In the genomic region with DNA sequence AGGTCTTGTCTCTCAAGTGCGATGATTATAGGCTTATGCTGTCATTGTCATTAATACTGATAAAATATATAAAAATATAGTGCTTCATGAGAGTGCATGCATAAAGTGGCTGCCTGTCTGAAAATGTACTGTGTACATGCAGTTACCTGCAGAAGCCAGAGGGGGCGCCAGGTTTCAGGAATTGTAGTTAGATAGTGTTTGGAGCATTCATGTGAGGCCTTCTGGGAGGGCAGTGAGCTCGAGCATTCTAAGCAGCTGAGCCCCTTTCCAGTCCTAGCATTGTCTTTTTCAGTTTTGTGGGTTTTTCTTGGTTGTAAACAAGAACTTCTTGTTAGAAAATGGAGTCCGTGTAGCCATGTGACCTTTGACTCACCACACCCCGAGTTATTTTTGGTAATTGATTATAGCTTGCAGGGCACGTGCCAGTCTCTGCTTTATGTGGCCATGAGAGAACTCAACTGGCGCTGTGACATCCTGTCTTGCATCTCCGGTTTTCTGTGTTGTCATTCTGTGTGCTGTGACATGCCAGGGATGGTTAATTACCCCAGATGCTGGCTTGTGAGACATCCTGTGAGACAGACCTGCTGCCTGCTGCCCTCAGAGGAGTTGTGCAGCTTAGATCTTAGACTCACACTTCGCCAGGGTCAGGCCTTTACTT, we compare ENCODE assay signal across 8 mouse cellular contexts. TPM values are rescaled to one million over a fixed set of nuclear protein-coding genes. Genes with fewer than 3 reads are reported as not detected.
DNase-seq lines count a peak whose midpoint lies in the region; ATAC-seq and TF ChIP-seq lines count a peak whose summit lies in the region.
"Had no signal": no experiment of that assay in that cellular context is flagged by ENCODE, and none has a peak within 500 bp of the region (broad histone marks: within the 10 kb centered on the region; RNA-seq: fewer than 3 reads in every experiment).

No protein-coding gene starts in this region.

- peak; percentile 41 for TF ChIP-seq CTCF in ES-Bruce4 (IDR thresholded peaks at IDR 0.05; ENCODE audit: low read depth, low read length)

- ATAC-seq in intestine, embryonic 15.5 days: 0 out of 2 replicates have a peak, but pooled peaks have one; percentile 10
- no peak; the same call in 1 of the 2 replicates for ATAC-seq in intestine, embryonic 16.5 days

- TF ChIP-seq POLR2A in ES-Bruce4 (IDR thresholded peaks at IDR 0.05; ENCODE audit: insufficient read depth, low read length): no peak

- no peak overlapping the region for H3K4me3 ChIP-seq in intestine, embryonic 15.5 days (replicated peaks)
- H3K4me3 ChIP-seq in intestine, embryonic 16.5 days (ENCODE audit: low read length): no peak overlapping the region
- no peak overlapping the region for H3K4me3 ChIP-seq in ES-Bruce4 (ENCODE audit: low read depth, low read length)
- H3K4me3 ChIP-seq: lung, embryonic 15.5 days had no signal

- no peaks in the 10 kb centered on the region for H3K9me3 ChIP-seq in intestine, embryonic 15.5 days
- no peaks in the 10 kb centered on the region for H3K9me3 ChIP-seq in intestine, embryonic 16.5 days (ENCODE audit: control insufficient read depth, low read length)
- H3K9me3 ChIP-seq in ES-Bruce4 (replicated peaks; ENCODE audit: control insufficient read depth, insufficient read depth, low read length, poor library complexity, severe bottlenecking): no peaks in the 10 kb centered on the region
- H3K9me3 ChIP-seq: lung, embryonic 15.5 days had no signal

- no peak overlapping the region for H3K27ac ChIP-seq in intestine, embryonic 15.5 days
- no peak overlapping the region for H3K27ac ChIP-seq in intestine, embryonic 16.5 days (ENCODE audit: low read length)
- H3K27ac ChIP-seq in ES-Bruce4 (ENCODE audit: insufficient read depth, low read length): no peak overlapping the region
- H3K27ac ChIP-seq: lung, embryonic 15.5 days had no signal

- H3K4me1 ChIP-seq in intestine, embryonic 15.5 days (replicated peaks): no peaks in the 10 kb centered on the region
- no peaks in the 10 kb centered on the region for H3K4me1 ChIP-seq in intestine, embryonic 16.5 days (ENCODE audit: control insufficient read depth, insufficient read depth, low read length)
- no peaks in the 10 kb centered on the region for H3K4me1 ChIP-seq in ES-Bruce4 (ENCODE audit: control insufficient read depth, insufficient read depth, low read length)
- H3K4me1 ChIP-seq: lung, embryonic 15.5 days had no signal

- WGBS in intestine, embryonic 15.5 days: 68% methylated on average over 9 of the region's 9 CpGs
- 57% methylated on average over 9 of the region's 9 CpGs for WGBS in intestine, embryonic 16.5 days

- H3K36me3 ChIP-seq in intestine, embryonic 15.5 days: peaks cover 65% of the 10 kb centered on the region
- peaks cover 38% of the 10 kb centered on the region for H3K36me3 ChIP-seq in intestine, embryonic 16.5 days (ENCODE audit: control insufficient read depth, insufficient read depth, low read length)
- H3K36me3 ChIP-seq in ES-Bruce4 (ENCODE audit: control insufficient read depth, insufficient read depth, low read length, poor library complexity, severe bottlenecking): peaks cover 39% of the 10 kb centered on the region

- H3K4me2 ChIP-seq in intestine, embryonic 15.5 days (replicated peaks): no peak overlapping the region
- H3K4me2 ChIP-seq in intestine, embryonic 16.5 days (ENCODE audit: low read depth, low read length): no peak overlapping the region
- H3K4me2 ChIP-seq: lung, embryonic 15.5 days had no signal

- no peak overlapping the region for H3K9ac ChIP-seq in intestine, embryonic 15.5 days
- no peak overlapping the region for H3K9ac ChIP-seq in intestine, embryonic 16.5 days (ENCODE audit: low read depth, low read length)
- H3K9ac ChIP-seq in ES-Bruce4 (ENCODE audit: low read depth, poor library complexity, severe bottlenecking): no peak overlapping the region
- H3K9ac ChIP-seq: lung, embryonic 15.5 days had no signal

- no peaks in the 10 kb centered on the region for H3K27me3 ChIP-seq in intestine, embryonic 15.5 days (replicated peaks)
- no peaks in the 10 kb centered on the region for H3K27me3 ChIP-seq in intestine, embryonic 16.5 days (replicated peaks; ENCODE audit: control insufficient read depth, insufficient read depth, low read length)
- no peaks in the 10 kb centered on the region for H3K27me3 ChIP-seq in ES-Bruce4 (ENCODE audit: control insufficient read depth, insufficient read depth, low read length, poor library complexity, severe bottlenecking)
- H3K27me3 ChIP-seq: lung, embryonic 15.5 days had no signal

- TF ChIP-seq EP300 in ES-Bruce4 (IDR thresholded peaks at IDR 0.05; ENCODE audit: insufficient read depth, low read depth, low read length): no peak

- peak; percentile 59 to 60 for DNase-seq in B cell, adult 2 months
- peak; percentile 63 for DNase-seq in induced T-regulatory cell, adult 2 months (ENCODE audit: low read depth)
- peak; percentile 70 for DNase-seq in testis, postnatal 10 days (ENCODE audit: low spot score)
- no peak for DNase-seq in layer of hippocampus, adult 18-20 months (ENCODE audit: low spot score in 2 of 2)

RNA-seq across cellular contexts. Expression of a gene that starts 11.5 kb away (rescaled TPM):
- 147 and 170 TPM in 2 replicates for polyA plus RNA-seq in intestine, embryonic 15.5 days (2015; fragmentation: Nextera tagmentation; extraction: Ambion mirVana)
- 155 and 161 TPM in 2 replicates for polyA plus RNA-seq in intestine, embryonic 16.5 days (2015; fragmentation: Nextera tagmentation; extraction: Ambion mirVana)
- 239 TPM in 2 replicates for polyA plus RNA-seq in ES-Bruce4 (2011; ENCODE audit: insufficient read depth, insufficient read length, low read depth, missing spikeins)
- 100 to 1,000 TPM; 487 TPM for total RNA-seq in layer of hippocampus, adult 18-20 months (2021)

RNA-seq across cellular contexts. Expression of a gene that starts 21.9 kb away (rescaled TPM):
- polyA plus RNA-seq in intestine, embryonic 15.5 days (2015; fragmentation: Nextera tagmentation; extraction: Ambion mirVana): 0.04 TPM in 1 of 2 replicates, not detected in the other
- not detected in 2 replicates for polyA plus RNA-seq in intestine, embryonic 16.5 days (2015; fragmentation: Nextera tagmentation; extraction: Ambion mirVana)
- polyA plus RNA-seq in ES-Bruce4 (2011; ENCODE audit: insufficient read depth, insufficient read length, low read depth, missing spikeins): not detected in 2 replicates
- under 1 TPM in 1 of 2 experiments, not detected in 1; 0.07 TPM for total RNA-seq in layer of hippocampus, adult 18-20 months (2021)
- polyA plus RNA-seq: lung, embryonic 15.5 days had no signal

RNA-seq across cellular contexts. Expression of a gene that starts 26.2 kb away (rescaled TPM):
- polyA plus RNA-seq in intestine, embryonic 15.5 days (2015; fragmentation: Nextera tagmentation; extraction: Ambion mirVana): 59.1 and 63.8 TPM in 2 replicates
- polyA plus RNA-seq in intestine, embryonic 16.5 days (2015; fragmentation: Nextera tagmentation; extraction: Ambion mirVana): 45.6 and 52.6 TPM in 2 replicates
- 19.6 and 20.1 TPM in 2 replicates for polyA plus RNA-seq in ES-Bruce4 (2011; ENCODE audit: insufficient read depth, insufficient read length, low read depth, missing spikeins)
- total RNA-seq in layer of hippocampus, adult 18-20 months (2021): 100 to 1,000 TPM; 253 to 286 TPM

RNA-seq across cellular contexts. Expression of a gene that starts 38.3 kb away (rescaled TPM):
- 26.0 and 26.4 TPM in 2 replicates for polyA plus RNA-seq in intestine, embryonic 15.5 days (2015; fragmentation: Nextera tagmentation; extraction: Ambion mirVana)
- 26.5 and 27.4 TPM in 2 replicates for polyA plus RNA-seq in intestine, embryonic 16.5 days (2015; fragmentation: Nextera tagmentation; extraction: Ambion mirVana)
- 76.6 and 81.6 TPM in 2 replicates for polyA plus RNA-seq in ES-Bruce4 (2011; ENCODE audit: insufficient read depth, insufficient read length, low read depth, missing spikeins)
- total RNA-seq in layer of hippocampus, adult 18-20 months (2021): 10 to 100 TPM; 54.0 to 54.7 TPM

RNA-seq across cellular contexts. Expression of a gene that starts 52.5 kb away (rescaled TPM):
- polyA plus RNA-seq in intestine, embryonic 15.5 days (2015; fragmentation: Nextera tagmentation; extraction: Ambion mirVana): 3.9 and 4.4 TPM in 2 replicates
- 0.89 and 2.0 TPM in 2 replicates for polyA plus RNA-seq in intestine, embryonic 16.5 days (2015; fragmentation: Nextera tagmentation; extraction: Ambion mirVana)
- polyA plus RNA-seq in ES-Bruce4 (2011; ENCODE audit: insufficient read depth, insufficient read length, low read depth, missing spikeins): 4.2 and 5.0 TPM in 2 replicates
- total RNA-seq in layer of hippocampus, adult 18-20 months (2021): 10 to 100 TPM; 17.0 TPM

Comparison
In these comparisons a context has a peak if more than half of its experiments do, and no peak if none do; other contexts are left out.
1. DNase-seq: peak in B cell, adult 2 months (2 of 2), induced T-regulatory cell, adult 2 months (single experiment) and testis, postnatal 10 days (single experiment); none in layer of hippocampus, adult 18-20 months (0 of 2).